Mouse (Mus musculus) monocyte, adult 2 months (primary cell): ENCODE measurements around the gene Atp1a1.

Source experiments
- DNase-seq, 2 experiments: peaks; one replicate each; pipeline ENCODE4 v3.0.0; 2022; ENCODE audit warnings: low spot score in 2 of 2, low read depth in 1 of 2

The Atp1a1 gene

DNA sequence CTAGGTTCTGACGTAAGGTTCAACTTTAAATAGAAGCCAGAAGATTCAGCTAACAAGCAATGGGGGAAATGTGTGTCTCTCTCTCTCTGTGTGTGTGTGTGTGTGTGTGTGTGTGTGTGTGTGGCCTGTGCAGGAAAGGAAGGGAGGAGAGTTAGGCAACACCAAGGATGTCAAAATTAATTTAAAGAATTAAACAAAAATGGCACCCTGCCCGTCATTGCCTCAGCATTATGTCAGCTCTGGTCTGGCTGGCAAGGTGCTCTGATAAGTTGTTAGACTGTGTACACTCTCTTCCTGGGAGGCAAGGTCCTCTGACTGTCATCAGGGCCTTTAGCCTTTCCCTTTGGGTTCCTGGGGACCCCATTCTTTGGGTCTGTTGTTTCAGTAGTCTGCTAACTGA is 47.8 kb downstream of the Atp1a1 start:
- no peak for DNase-seq

DNA sequence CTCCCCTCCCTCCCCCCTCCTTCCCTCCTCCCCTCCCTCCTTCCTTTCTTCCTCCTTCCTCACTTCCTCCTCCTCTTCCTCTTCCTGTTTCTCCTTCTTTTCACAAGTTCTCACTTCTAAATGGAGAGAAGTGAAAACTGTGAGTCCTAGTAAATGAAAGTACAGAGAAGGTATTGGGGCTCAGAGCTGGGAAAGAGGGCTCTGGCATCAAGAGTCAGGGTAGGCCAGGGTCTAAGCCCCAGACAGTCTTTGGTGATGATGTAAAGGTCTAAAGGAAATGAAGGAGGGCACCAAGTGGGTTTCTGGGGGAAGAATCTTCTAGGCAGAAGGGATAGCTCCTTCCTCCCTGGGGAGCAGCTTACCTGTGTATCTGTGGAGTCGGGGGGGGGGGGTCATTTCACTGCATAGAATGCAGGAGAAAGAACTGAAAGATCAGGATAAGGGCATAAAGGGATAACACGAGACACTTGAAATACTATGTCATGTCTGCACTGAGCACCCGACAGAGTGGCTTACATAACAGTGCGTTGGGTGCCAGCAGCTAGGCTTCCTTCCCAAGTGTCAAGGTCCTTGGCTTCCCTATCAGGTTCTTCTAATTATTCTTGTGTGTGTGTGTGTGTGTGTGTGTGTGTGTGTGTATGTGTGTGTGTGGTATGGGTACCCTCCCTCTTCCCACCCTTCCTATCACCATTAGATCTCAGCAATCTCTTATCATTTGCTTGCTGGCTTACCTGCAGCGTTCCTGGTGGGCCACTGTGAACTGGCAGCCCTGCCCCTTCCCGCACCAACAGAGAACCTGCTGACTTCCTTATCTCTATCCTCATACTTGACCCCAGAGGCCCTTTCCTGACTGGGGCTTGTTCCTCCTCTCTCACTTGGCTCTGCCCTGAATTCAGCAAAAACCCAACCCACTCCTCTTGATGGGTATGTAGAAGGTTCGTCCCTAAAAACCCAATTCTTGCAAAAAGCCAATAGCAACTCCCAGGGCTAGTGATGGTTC is 51.6 kb downstream of the Atp1a1 start:
- no peak for DNase-seq

DNA sequence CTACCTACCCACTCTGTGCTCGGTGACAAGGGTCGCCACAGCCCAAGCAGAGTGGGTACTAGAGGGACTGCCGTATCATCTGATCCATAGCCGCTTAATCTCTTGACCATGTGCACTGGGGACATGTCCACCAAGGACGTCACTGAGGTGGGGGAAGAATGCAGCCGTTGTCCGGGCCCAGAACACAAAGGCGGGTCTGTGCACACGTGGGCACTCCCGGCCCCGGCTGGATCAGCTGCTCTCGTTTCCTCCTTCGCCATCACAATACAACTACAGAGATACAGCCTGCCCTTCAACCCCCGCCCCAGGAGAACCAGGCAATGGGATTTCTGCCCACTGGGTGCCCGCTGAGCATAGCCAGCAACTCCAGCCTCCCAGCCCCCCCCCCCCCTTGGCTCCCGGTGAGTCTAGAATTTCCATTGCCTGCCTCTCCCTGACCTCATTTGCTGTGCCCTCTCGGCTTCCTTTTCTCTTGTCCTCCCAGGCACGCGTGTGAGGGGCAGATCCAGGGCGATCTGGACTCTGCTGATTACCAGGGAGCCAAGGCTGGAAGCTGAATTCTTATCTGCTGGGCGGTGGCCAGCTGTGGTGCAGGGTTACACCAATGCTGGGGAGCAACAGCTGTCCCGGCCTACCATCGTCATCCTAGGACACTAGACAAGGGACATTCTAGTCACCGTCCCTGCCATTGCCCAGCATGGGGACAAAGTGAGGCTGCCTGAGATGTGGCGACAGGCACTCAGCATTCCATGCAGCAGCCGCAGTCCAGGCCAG is 52.8 kb downstream of the Atp1a1 start:
- no peak for DNase-seq

DNA sequence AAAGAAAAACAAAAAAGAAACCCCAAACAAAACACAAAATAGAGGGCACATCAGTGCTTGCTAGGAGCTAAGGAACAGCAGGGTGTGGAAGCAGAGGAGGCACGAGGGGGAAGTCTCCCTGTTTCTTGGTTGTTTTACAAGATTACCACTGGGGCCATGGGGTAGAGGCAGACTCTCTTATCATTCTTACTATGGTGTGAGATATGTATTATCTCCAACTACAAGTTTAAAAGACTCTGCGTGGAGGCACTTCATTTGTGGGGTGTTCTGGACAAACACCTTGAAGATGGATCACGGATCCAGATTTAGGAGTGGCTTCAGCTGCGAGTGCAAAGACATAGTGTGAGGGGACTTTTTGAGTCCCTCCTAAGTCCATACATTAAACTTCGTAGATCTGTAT is 54.7 kb downstream of the Atp1a1 start:
- no peak for DNase-seq

DNA sequence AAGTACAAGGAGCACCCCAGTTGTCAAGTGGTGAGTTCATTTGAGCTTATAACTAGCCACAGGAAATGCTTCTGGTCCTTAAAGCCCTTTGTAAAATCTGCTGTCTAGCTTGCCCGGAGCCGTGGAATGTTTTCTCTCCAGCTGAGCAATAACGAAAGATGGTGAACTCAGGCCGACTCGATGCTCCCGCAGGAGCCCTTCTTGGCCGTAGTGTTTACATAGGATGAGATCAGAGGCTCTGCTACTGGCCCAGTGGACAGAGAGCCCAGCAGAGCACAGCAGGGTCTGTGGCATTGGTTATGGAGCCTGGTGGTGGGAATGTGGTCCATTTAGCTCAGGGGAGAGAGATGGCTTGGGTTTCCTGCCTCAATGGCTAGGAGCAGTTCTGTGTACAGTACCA is 60.4 kb downstream of the Atp1a1 start:
- DNase-seq: no peak

DNA sequence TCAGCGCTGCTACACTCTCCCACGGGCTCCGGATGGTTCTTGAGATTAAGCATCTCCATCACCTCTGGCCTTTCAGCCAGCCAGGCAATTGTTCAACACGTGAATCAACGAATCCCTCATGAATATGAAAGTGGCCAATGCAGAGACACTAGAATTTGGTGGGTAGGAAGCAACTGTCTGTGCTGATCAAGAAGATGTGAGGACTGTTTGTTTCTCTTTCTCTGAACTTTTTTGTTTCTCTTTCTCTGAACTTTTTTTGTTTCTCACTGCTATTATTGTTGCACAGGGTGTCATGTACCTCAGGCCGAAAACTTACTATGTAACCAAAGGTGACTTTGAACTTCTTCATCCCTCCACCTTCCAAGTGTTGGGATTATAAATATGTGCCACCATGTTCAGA is 62.9 kb downstream of the Atp1a1 start:
- DNase-seq: no peak

DNA sequence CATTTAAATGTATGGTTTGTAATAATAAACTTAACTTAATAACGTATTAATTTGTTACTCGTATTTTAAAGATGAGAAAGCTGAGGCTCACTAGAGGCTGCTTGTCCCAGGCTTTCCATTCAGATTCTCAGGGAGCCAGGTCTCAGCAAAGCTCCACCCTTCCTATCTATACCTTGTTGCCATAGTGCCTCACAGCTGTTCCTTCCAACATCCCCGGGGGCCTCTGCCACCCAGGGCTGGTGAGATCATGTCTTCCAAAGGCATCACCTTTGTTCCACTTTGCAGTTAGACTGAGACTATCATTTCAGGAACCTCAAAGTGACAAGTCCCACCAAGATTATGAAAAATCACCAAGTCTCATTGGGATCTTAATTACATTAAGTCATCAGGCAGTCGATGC is 63.9 kb downstream of the Atp1a1 start:
- no peak for DNase-seq

DNA sequence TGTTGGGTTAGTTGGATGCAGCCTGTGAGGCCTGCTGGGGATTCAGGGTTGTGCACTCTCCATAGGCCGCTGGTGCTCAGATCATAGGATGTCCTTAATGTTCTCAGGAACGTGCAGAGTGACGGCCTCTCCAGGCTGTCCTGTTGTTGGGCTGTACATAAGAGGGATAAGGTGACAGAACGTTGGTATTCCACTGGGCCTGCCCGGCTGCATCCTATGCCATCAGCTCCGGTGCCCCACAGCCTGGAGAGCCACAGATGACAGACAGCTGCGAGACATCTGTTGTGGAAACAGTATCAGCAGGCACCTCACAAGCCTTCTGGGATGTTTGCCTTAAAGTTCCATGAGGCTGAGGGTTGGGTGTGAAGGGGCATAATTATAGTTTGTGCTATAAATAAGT is 68.2 kb downstream of the Atp1a1 start:
- no peak for DNase-seq

DNA sequence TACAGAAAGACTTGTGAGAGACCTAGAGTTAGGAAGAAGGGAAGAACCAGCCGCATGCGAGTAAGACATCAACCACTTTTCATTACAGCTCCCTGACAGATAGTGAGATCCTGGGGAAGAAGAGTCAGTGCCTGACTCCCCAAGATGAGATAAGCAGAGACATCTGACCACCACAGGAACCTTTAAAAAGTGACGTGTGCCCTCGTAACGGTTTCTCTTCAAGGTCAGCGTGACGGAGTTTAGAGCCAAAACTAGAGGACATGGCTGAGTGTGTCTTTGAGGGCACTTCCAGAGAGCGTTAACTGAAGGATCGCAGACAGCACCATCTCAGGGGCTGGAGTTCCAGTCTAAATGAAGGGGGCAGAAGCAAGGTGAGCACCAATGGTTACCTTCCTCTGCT is 70.2 kb downstream of the Atp1a1 start:
- DNase-seq: no peak

DNA sequence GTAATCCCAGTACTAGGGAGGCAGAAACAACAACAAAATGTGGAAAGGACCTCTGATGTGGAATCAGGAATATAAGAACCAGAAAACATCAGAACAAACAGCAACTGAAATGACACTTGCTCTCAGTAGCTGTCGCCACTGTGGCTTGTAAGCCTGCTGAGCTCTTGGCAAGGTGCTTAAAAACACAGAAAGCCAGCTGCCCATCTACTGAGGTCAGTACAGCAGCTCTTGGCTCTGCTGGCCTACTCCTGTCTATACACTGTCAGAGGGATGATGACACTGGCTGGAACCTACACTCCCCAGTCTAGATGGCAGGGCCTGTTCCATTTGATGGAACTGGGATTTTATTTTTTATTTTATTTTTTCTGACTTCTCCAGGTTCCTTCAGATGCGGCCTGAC is 71.1 kb downstream of the Atp1a1 start:
- DNase-seq: no peak

DNA sequence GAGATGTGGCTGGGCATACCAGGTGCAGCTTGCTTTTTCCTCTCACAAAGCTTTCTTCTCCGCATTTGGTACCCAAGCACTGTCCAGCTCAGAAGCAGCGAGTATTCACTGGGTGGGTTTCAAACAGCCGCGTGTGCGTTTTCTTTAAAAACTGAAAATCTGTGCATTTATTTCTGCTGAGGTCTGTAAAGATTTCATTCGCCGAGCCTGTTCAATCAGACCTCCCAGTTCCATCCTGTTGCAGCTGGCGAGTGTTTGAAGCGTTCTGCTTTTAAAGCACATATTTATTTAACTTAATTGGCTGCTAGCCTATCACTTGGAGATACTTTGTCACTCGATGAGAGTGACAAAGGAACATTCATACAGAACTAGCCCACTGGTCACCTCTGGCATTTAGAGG is 73.6 kb downstream of the Atp1a1 start:
- no peak for DNase-seq

DNA sequence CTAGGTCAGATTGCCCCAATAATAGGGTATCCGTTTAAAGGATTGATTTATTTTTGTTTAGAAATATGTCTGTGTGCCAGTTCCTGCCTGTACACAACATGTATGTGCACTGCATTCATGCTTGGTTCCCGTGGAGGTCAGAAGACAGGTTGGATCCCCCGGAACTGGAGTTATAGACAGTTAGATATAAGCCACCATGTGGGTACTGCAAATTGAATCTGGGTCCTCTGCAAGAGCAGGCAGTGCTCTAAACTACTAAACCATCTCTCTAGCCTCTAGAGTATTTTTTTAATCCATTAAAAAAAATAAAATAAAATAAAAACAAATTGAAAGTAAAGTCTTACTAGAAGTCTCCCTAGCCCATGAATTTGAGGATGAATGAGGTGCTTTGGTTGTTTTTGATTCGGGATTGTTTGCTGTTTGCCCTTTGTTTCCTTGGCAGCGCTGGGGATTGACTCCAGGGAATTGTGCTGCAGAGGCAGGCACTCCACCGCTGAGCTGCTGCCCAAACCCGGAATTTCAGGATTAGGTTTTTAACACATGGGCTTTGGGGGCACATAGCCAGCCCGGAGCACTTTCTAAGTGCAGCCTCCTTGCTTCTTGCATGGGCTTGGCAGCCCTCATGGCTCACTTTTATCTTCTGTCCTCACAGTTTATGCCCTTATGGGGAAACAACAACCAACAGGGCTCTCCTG is 75.4 kb downstream of the Atp1a1 start:
- DNase-seq: no peak

DNA sequence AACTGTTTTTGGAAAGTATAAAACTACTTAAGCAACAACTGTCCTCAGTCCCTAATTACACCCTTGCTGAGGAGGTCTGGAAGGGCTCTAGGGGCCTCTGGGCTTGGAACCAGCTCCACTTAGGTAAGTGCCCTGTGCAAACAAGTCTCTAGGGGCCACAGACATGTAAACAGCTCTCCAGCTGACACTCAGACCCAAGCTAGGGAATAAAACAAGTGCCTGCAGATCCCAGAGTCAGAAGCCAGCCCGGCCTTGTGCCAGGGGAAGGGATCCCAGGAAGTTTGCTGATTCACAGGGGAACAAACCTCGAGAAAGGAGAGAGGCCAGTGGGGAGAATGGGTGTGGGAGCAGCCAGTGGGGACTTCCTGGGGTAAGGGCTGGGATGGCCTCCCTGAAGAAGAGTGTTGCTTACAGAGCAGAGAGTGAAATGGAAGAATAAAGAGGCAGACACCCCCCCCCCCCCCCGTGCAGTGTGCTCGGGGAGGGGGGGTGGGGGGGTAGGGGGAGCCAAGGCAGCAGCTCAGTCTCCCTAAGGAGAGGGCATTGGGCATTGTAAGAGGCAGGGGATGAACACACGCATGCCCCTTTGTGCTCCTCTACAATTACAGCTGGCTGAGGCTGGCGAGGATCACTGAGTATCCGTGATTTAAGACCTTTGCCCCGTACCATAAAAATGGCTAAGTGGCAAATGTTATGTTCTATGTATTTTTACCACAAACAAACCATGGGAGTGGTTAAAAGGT is 76.2 kb downstream of the Atp1a1 start:
- DNase-seq: no peak

DNA sequence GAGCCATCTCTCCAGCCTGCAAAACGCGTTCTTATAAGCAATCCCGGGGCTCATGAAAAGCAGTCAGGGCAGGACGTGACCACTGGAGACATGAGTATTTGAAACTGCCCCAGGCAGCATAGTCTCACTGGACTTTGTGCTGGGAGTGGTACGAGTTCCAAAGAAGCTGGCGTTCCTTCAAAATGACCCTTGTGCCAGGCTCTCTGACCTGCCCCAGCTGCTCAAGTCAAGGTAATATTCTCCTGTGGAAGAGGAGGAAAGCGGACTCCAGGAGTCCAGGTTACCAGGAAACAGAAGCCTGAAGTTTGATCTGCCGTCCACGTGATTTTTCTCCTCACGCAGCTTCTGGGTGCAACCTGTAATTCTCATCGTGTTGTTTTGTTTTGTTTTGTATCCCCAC is 77.9 kb downstream of the Atp1a1 start:
- no peak for DNase-seq
